Mouse (Mus musculus) C2C12 (cell line): ENCODE measurements at regions not wholly inside any gene's neighbourhood (a gene's known extent, or its start where the extent isn't known, plus 50 kb on each side); places are given as distances from the start of the nearest gene placed in this dataset.

Source experiments
- FOSL1 ChIP-seq: IDR thresholded peaks from one replicate; pipeline ENCODE4 v1.8.0; 2011; ENCODE audit warnings: mild to moderate bottlenecking, low read length; ENCODE audit not compliant: poor library complexity, insufficient read depth, severe bottlenecking
- MAX ChIP-seq: IDR thresholded peaks from one replicate; pipeline ENCODE4 v1.6.1; 2011; ENCODE audit warnings: mild to moderate bottlenecking, control low read depth
- USF1 ChIP-seq: IDR thresholded peaks from one replicate; pipeline ENCODE4 v1.6.1; 2011; ENCODE audit warnings: low read depth, mild to moderate bottlenecking, control low read depth, moderate library complexity

GRCm38 (mm10) chr14:23108590-23108989, 905.7 kb downstream of the Kcnma1 start:
- TF ChIP-seq USF1 (no peak), MAX (no peak), FOSL1 (no peak)
